Mouse (Mus musculus): ENCODE data around the gene Tcf3. TPM values are rescaled to one million over a fixed set of nuclear protein-coding genes. Genes with fewer than 3 reads are reported as not detected.
A peak's percentile ranks its signal among the peaks of the same experiment; 100 is the strongest.

The Tcf3 gene
- total RNA-seq, 1 experiment: 90.9 TPM

- TF ChIP-seq CHD2 (IDR thresholded peaks at IDR 0.05; ENCODE audit: low read depth, low read length): no peak
- no peak for TF ChIP-seq MAFK (IDR thresholded peaks at IDR 0.05; ENCODE audit: insufficient read depth, low read depth, low read length)
- no peak for TF ChIP-seq ZC3H11A (IDR thresholded peaks at IDR 0.05; ENCODE audit: borderline replicate concordance, low read depth, low read length)
- TF ChIP-seq HCFC1 (IDR thresholded peaks at IDR 0.05; ENCODE audit: borderline replicate concordance, insufficient read depth, low read length): no peak
- no peak for TF ChIP-seq ZNF384 (IDR thresholded peaks at IDR 0.05; ENCODE audit: low read depth, low read length)
- DNase-seq (ENCODE audit: low read depth, low spot score): no peak
- in situ Hi-C loops (cut with MboI; ENCODE audit: low sequenced_read_pairs in 2 of 2, unreplicated experiment in 2 of 2): no loop called here
- peak overlapping the region; percentile 58 for H3K27ac ChIP-seq (ENCODE audit: insufficient read depth, low read depth, low read length, poor library complexity, severe bottlenecking)
- peaks cover 32% of the 10 kb centered on the region for H3K36me3 ChIP-seq (ENCODE audit: control insufficient read depth, insufficient read depth, low read length, poor library complexity, severe bottlenecking)
- peaks cover 0 to 18% of the 10 kb centered on the region in 2 experiments; a peak in 2 of 4 replicates for H3K4me1 ChIP-seq (ENCODE audit: control insufficient read depth in 2 of 2, insufficient read depth in 2 of 2, low read length in 2 of 2, poor library complexity in 1 of 2)
- H3K9ac ChIP-seq (ENCODE audit: insufficient read depth, low read depth, low read length, poor library complexity, severe bottlenecking): peak overlapping the region; percentile 66
- peak overlapping the region; percentile 52 to 88 for H3K4me3 ChIP-seq (ENCODE audit: insufficient read depth in 1 of 2, low read depth in 1 of 2, low read length in 2 of 2, poor library complexity in 1 of 2, severe bottlenecking in 1 of 2)
- H3K9me3 ChIP-seq (ENCODE audit: control insufficient read depth, insufficient read depth, low read depth, low read length): no peaks in the 10 kb centered on the region
Observed at GRCm38 (mm10) chr10:80399973-80400703, 33.3 kb downstream of the Tcf3 start.

GRCm38 (mm10) chr10:80399191-80399972, 34.1 kb downstream of the Tcf3 start, which contains the start of gene Mbd3:
TSS of gene Mbd3 (minus strand) at chr10:80399550.
- no peaks in the 10 kb centered on the region for H3K9me3 ChIP-seq (ENCODE audit: control insufficient read depth, insufficient read depth, low read depth, low read length)
- DNase-seq (ENCODE audit: low read depth, low spot score): peak; percentile 98
- peak within 1 kb of the TSS; percentile 81 to 88 for H3K4me3 ChIP-seq (ENCODE audit: insufficient read depth in 1 of 2, low read depth in 1 of 2, low read length in 2 of 2, poor library complexity in 1 of 2, severe bottlenecking in 1 of 2)
- H3K9ac ChIP-seq (ENCODE audit: insufficient read depth, low read depth, low read length, poor library complexity, severe bottlenecking): peak within 1 kb of the TSS; percentile 92
- peak within 1 kb of the TSS; percentile 95 for H3K27ac ChIP-seq (ENCODE audit: insufficient read depth, low read depth, low read length, poor library complexity, severe bottlenecking)
- in situ Hi-C loops (cut with MboI; ENCODE audit: low sequenced_read_pairs in 2 of 2, unreplicated experiment in 2 of 2): no loop called here
- H3K36me3 ChIP-seq (ENCODE audit: control insufficient read depth, insufficient read depth, low read length, poor library complexity, severe bottlenecking): peaks cover 37% of the 10 kb centered on the region
- no peak for TF ChIP-seq ZC3H11A (IDR thresholded peaks at IDR 0.05; ENCODE audit: borderline replicate concordance, low read depth, low read length)
- TF ChIP-seq CHD2 (IDR thresholded peaks at IDR 0.05; ENCODE audit: low read depth, low read length): peak; percentile 57
- no peak for TF ChIP-seq ZNF384 (IDR thresholded peaks at IDR 0.05; ENCODE audit: low read depth, low read length)
- peak; percentile 53; the same call in 1 of the 2 replicates for TF ChIP-seq HCFC1 (IDR thresholded peaks at IDR 0.05; ENCODE audit: borderline replicate concordance, insufficient read depth, low read length)
- no peak for TF ChIP-seq MAFK (IDR thresholded peaks at IDR 0.05; ENCODE audit: insufficient read depth, low read depth, low read length)
- H3K4me1 ChIP-seq (ENCODE audit: control insufficient read depth in 2 of 2, insufficient read depth in 2 of 2, low read length in 2 of 2, poor library complexity in 1 of 2): peaks cover 0 to 17% of the 10 kb centered on the region in 2 experiments; a peak in 2 of 4 replicates

GRCm38 (mm10) chr10:80398719-80399190, 34.7 kb downstream of the Tcf3 start:
- no peaks in the 10 kb centered on the region for H3K9me3 ChIP-seq (ENCODE audit: control insufficient read depth, insufficient read depth, low read depth, low read length)
- in situ Hi-C loops (cut with MboI; ENCODE audit: low sequenced_read_pairs in 2 of 2, unreplicated experiment in 2 of 2): no loop called here
- H3K27ac ChIP-seq (ENCODE audit: insufficient read depth, low read depth, low read length, poor library complexity, severe bottlenecking): peak overlapping the region; percentile 95
- no peak for TF ChIP-seq HCFC1 (IDR thresholded peaks at IDR 0.05; ENCODE audit: borderline replicate concordance, insufficient read depth, low read length)
- peak; percentile 77 for TF ChIP-seq MAFK (IDR thresholded peaks at IDR 0.05; ENCODE audit: insufficient read depth, low read depth, low read length)
- no peak for TF ChIP-seq ZNF384 (IDR thresholded peaks at IDR 0.05; ENCODE audit: low read depth, low read length)
- TF ChIP-seq ZC3H11A (IDR thresholded peaks at IDR 0.05; ENCODE audit: borderline replicate concordance, low read depth, low read length): no peak
- no peak for TF ChIP-seq CHD2 (IDR thresholded peaks at IDR 0.05; ENCODE audit: low read depth, low read length)
- H3K4me3 ChIP-seq (ENCODE audit: insufficient read depth in 1 of 2, low read depth in 1 of 2, low read length in 2 of 2, poor library complexity in 1 of 2, severe bottlenecking in 1 of 2): peak overlapping the region; percentile 69 to 81
- H3K4me1 ChIP-seq (ENCODE audit: control insufficient read depth in 2 of 2, insufficient read depth in 2 of 2, low read length in 2 of 2, poor library complexity in 1 of 2): peaks cover 0 to 21% of the 10 kb centered on the region in 2 experiments; a peak in 2 of 4 replicates
- DNase-seq (ENCODE audit: low read depth, low spot score): peak; percentile 94
- peaks cover 39% of the 10 kb centered on the region for H3K36me3 ChIP-seq (ENCODE audit: control insufficient read depth, insufficient read depth, low read length, poor library complexity, severe bottlenecking)
- H3K9ac ChIP-seq (ENCODE audit: insufficient read depth, low read depth, low read length, poor library complexity, severe bottlenecking): peak overlapping the region; percentile 92

- Histone ChIP-seq H3K27ac (ENCODE audit: insufficient read depth, low read depth, low read length, poor library complexity, severe bottlenecking) (peak overlapping the region; percentile 95), H3K9ac (ENCODE audit: insufficient read depth, low read depth, low read length, poor library complexity, severe bottlenecking) (peak overlapping the region; percentile 83), H3K4me3 (ENCODE audit: insufficient read depth in 1 of 2, low read depth in 1 of 2, low read length in 2 of 2, poor library complexity in 1 of 2, severe bottlenecking in 1 of 2) (peak overlapping the region; percentile 69 to 81), H3K9me3 (ENCODE audit: control insufficient read depth, insufficient read depth, low read depth, low read length) (no peaks in the 10 kb centered on the region), H3K36me3 (ENCODE audit: control insufficient read depth, insufficient read depth, low read length, poor library complexity, severe bottlenecking) (peaks cover 41% of the 10 kb centered on the region), H3K4me1 (ENCODE audit: control insufficient read depth in 2 of 2, insufficient read depth in 2 of 2, low read length in 2 of 2, poor library complexity in 1 of 2) (peaks cover 0 to 22% of the 10 kb centered on the region in 2 experiments; a peak in 2 of 4 replicates)
- in situ Hi-C loops (cut with MboI; ENCODE audit: low sequenced_read_pairs in 2 of 2, unreplicated experiment in 2 of 2): no loop called here
- DNase-seq (ENCODE audit: low read depth, low spot score): no peak
- TF ChIP-seq HCFC1 (IDR thresholded peaks at IDR 0.05; ENCODE audit: borderline replicate concordance, insufficient read depth, low read length): no peak
- TF ChIP-seq CHD2 (IDR thresholded peaks at IDR 0.05; ENCODE audit: low read depth, low read length): no peak
- TF ChIP-seq MAFK (IDR thresholded peaks at IDR 0.05; ENCODE audit: insufficient read depth, low read depth, low read length): no peak
- TF ChIP-seq ZNF384 (IDR thresholded peaks at IDR 0.05; ENCODE audit: low read depth, low read length): peak; percentile 88
- no peak for TF ChIP-seq ZC3H11A (IDR thresholded peaks at IDR 0.05; ENCODE audit: borderline replicate concordance, low read depth, low read length)
Observed at GRCm38 (mm10) chr10:80398174-80398535, 35.3 kb downstream of the Tcf3 start.
